Mouse (Mus musculus) thymus, adult 2 months (tissue): Measurements from ENCODE around the gene Rsu1.

Source experiments
- CTCF ChIP-seq: fragments of 200-500 bp; IDR thresholded peaks from 2 replicates; pipeline ENCODE4 v1.5.1; 2012; ENCODE audit warnings: mild to moderate bottlenecking, control low read depth, low read length, moderate library complexity, borderline replicate concordance; ENCODE audit not compliant: control insufficient read depth, poor library complexity, insufficient read depth; ENCODE audit errors: extremely low read depth
- POLR2A ChIP-seq: fragments of 200-500 bp; IDR thresholded peaks from 2 replicates; pipeline ENCODE4 v1.6.1; 2012; ENCODE audit warnings: mild to moderate bottlenecking, low read length, control low read depth, moderate library complexity; ENCODE audit not compliant: control insufficient read depth, poor library complexity, insufficient read depth; ENCODE audit errors: extremely low read depth

DNA sequence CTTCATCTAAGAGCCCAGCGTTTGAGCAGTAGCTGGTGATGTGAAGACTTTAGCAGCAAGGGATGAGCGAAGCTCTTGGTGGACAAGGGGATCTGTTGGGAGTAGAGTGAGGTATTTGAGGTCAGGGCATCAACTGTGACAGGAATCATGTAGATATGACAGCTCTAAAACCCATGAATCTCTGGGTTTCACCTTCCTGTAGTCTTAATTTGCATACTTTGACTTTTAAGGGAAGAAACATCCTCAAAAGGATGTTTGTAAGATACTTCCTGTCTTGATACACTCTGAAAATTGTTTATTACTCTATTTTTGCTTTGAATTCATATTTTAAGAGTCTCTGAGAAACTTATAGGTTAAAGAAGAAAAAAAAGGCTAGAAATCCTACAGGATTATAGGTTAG, 183.4 kb downstream of the Rsu1 start:
- TF ChIP-seq POLR2A (no peak), CTCF (no peak)
